Mouse (Mus musculus) ovary, postnatal 36 days (tissue): ENCODE results near the gene Ubap1.

ENCODE experiments used
- DNase-seq: peaks from one replicate; pipeline ENCODE4 v3.0.0; 2022; ENCODE audit warnings: low spot score, mixed read lengths

The Ubap1 gene

DNA sequence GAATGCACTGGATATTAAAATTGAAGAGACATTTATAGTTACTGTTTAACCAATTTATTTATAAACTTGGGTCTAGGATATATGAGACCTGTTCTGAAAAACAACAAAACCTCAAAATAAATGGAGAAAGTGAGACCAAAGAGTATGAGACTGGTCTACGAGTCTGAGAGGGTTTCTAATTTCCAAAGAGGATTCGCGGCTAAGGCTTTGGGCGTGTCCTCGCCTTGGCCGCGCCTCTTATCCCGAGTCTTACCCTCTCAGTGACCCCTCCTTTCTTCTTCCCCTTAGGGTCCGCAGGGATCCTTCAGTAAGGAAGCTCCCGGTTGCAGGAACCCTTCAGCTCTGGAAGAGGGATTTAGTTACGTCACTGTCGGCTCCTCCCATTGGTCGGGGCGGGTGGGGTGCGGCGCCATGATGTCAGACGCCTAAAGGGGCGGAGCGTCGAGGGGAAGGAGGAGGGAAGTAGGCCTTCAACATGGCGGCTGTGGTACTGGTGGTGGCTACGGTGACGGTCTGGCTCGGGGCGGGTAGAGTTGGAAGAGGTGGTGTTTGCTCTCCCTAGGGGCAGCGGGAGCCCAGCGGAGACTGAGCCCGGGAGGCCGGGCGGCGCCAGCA lies at the start of gene Ubap1:
TSS of gene Ubap1 (plus strand) at position 413 of the 615 bp plus-strand sequence.
- DNase-seq = peak; percentile 92

- DNase-seq = no peak
Observed at GRCm38 (mm10) chr4:41303671-41304070, 45.1 kb upstream of the Ubap1 start.

DNA sequence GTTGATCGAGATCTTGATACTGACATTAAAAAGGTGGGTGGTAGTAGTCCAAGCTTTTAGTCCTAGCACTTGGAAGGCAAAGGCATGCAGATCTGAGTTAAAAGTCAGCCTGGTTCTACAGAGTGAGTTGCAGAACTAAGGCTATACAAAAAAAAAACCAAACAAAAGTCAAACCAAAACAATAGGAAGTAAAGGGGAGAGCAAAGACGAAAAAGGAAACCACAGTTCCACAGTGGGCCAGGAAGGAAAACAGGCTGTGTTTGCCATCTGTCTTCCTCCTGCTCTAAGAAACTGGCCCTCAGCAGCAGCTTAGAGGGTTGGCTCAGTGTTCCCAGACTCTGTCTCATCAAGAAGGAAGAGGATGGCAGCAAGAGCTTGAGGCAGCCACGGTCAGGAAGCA lies 44.5 kb upstream of the Ubap1 start:
- DNase-seq = no peak

- no peak for DNase-seq
Observed at GRCm38 (mm10) chr4:41307406-41307805, 41.4 kb upstream of the Ubap1 start.

GRCm38 (mm10) chr4:41310567-41311563 lies 37.9 kb upstream of the Ubap1 start:
- DNase-seq = no peak

DNA sequence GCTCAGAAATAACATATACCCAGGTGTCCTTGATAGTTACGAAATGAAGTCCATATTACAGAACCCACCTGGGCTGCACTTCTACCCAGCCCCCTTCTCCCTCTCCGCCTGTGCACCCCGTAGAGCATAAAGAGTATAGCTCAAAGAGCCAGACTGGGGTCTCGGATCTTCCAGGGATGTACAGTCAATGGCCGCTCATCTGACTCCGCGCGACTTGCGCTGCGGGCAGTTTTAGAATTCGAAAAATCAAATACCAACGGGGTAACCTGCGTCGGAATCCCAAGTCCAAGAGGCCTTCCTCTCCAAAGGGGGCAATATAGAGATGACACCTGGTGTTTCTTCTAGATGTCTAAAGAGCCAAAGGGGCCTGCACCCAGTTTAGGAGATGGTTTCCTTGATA lies 35.1 kb upstream of the Ubap1 start:
- no peak for DNase-seq

GRCm38 (mm10) chr4:41314141-41315129 lies 34.4 kb upstream of the Ubap1 start, which contains the start of gene Dcaf12:
Gene Dcaf12, minus strand, starts transcription at chr4:41314889.
- peak; percentile 95 for DNase-seq

DNA sequence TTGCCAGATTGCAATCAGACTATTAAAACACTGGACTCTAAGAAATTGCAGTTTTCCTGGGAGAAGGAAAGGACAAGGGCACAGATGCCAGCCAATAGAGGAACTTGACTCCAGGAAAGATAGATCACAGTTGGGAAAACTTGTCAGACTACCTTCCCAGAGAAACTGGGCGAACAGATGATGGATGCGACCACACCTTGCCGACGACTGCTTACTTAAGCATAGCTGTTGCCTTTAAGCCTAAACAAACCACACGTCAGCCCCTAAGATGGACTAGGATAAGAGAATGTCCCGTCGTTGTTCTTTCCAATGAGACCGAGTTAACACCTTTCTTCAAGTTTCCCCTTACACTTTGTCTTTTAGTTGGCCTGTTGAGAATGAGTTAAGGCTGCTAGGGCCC lies 33.6 kb upstream of the Ubap1 start:
- DNase-seq = no peak

DNA sequence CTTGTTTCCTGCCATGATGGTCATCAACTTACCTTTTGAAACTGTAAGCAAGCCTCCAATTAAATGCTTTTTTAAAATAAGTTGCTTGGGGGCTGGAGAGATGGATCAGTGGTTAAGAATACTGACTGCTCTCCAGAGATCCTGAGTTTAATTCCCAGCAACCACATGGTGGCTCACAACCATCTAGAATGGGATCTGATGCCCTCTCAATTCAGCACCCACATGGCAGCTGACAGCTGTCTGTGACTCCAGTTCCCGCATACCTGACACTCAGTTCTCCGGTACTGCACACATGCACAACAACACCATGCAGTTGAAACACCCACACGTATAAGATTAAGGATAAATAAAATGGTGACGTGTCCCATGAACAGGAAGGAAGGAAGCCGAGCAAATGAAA lies 30.5 kb upstream of the Ubap1 start:
- DNase-seq = no peak

DNA sequence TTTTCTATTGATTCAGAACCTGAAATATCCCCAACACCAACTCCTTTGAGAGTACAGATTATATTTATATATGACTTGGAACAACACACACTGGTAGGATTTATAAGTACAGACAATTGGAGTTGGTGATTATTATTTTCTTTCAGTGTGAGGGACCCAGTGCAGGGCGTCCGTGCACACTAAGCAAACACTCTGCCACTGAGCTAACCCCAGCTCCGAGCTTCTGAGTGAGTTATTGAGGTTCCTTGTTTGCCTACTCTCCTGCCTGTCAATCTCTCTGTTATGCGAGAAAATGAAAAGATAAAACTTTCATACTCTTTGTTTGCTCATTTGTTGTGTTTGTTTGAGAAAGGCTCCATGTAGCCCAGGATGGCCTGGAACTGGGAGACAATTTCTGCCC lies 27.8 kb upstream of the Ubap1 start:
- DNase-seq = no peak

DNA sequence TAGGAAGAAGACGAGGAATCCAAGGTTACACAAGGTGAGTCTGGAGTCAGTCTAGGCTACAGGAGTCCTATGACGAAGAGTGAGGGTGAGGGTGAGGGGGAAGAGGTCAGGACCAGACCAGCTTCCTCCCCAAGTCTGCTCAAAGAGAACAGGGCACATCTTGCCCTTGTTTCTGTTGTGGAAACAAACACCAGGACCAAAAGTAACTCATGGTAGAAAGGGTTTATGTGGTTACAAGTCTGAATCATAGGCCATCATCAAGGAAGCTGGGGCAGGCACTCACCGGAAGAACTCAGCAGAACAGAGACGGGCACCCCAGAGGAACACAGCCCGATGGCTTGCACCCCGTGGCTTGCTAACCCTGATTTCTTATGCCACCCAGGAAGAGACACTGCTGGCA lies 21.9 kb upstream of the Ubap1 start:
- DNase-seq = no peak

DNA sequence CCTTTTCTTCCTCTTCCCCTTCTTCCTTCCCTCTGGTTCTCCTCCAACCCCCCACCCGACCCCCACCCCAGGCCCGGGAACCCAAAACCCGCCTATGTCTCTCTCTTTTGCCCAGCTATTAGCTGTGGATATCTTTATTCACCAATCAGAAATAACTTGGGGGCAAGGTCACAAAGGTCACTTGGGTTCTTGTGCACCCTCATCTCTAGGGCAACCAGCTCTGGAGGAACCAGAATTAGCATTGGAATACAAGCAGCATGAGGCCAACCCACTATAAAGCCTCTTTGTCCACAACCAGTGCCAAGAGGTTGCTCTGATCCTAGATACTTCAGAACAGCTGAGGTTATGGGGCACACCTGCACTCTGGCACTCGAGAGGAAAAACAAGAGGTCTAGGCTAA lies 19.3 kb upstream of the Ubap1 start:
- DNase-seq = no peak

DNA sequence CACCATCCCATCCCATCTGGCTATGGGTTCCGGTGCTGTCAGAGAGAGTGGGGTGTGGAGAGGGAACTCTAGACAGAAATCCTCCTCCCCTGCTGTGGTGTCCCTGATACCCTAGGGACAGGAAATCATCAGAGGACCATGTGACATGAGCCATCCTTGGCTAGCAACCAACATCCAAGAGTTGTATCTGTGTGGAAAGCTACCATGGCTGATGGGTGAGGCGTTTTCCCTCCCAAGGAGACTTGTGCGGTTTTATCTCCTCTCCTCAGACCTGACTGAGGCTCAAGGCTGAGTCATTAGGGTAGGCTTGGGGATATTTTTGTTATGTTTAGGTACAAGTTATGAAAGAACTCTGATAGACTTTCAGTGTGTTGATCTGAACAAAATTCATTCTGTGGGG lies 17.7 kb upstream of the Ubap1 start:
- DNase-seq = no peak

DNA sequence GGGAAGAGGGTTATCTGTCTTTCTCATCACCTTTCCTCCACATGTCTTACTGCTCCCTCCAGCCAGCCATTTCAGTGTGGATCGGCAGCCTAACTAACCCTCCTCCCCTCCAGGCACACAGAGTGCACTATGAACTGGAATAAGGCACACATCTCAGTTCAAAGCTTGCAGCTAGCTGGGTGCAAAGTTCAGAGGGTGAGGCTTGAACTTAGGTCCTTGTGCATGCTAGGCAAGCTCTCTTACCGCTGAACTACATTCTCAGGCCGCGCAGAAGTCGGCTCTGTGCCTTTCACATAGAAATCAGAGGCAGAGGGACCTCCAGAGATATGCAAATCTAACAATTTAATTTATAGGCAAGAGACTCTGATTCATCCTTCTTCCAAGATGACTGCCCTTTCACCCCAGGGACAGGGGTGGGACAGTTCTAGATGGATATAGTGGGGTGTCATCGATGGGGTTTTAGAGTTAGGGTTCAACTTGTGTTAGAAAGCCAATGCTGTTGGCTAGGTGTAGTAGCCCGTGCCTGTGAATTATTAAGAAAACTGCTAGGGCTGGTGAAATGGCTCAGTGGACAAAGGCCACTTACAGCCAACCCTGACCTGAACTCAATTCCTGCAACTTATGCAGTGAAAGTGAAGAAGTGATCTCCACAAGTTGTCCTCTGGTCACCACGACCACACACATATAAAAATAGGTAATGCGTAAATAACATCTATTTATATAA lies 16.9 kb upstream of the Ubap1 start:
- DNase-seq = no peak

GRCm38 (mm10) chr4:41336546-41336945 lies 12.2 kb upstream of the Ubap1 start:
- DNase-seq = no peak

- no peak for DNase-seq
Observed at GRCm38 (mm10) chr4:41340912-41341550, 7.8 kb upstream of the Ubap1 start.

DNA sequence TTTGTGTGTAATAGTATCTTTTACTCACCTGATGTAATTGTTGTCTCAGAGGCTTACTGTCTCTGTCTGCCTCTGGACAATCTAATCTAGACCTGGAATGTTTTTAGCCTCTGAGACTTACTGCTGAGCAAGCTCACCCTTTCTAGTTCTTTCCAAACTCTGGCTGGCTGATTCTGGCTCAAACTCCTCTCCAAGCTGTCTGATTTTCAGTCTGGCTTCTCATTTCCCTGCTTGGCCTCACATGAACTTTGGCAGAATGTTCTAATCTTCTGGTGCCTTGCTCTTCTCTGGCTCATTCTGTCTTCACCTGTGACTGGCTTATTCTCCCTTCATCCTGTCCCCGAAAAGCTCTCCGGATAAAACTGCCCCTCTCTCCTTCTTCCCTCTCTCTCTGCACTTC lies 2.8 kb upstream of the Ubap1 start:
- no peak for DNase-seq

GRCm38 (mm10) chr4:41347839-41348238 lies 957 bp upstream of the Ubap1 start:
- no peak for DNase-seq

DNA sequence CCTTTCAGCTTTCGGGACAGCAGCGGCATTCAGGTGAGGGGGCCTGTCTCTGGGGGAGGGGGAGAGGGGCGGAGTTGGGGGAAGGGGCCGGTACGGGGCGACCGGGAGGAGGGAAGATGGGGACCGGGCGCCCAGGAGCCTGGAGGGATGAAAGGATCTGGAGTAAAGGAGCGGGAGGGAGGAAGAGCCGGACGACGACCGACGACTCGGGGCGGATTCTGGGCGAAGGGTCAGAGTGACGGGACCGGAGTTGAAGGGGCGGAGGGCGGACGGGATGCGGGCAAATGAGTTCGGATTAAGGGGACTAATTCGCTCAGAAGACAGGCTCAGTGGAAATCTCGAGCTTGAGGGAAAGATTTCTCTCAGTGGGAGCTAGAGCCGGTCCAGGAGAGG lies 399 bp downstream of the Ubap1 start:
- DNase-seq = no peak

DNA sequence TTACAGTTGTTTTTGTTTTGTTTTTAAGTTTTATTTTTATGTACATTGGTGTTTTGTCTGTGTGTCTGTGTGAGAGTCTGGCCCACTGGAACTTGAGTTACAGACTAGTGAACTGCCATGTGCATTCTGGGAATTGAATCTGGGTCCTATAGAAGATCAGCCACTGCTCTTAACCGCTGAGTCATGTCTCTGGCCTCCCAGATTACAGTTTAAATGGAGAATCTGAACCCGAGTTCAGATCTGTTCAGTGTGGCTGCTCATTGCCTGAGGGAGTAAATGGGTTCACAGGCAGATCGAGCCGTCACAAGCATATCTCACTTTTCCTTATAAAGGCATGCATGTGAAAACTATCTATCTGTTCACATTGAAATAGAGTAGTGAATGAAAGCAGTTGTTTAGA lies 4.0 kb downstream of the Ubap1 start:
- no peak for DNase-seq

DNA sequence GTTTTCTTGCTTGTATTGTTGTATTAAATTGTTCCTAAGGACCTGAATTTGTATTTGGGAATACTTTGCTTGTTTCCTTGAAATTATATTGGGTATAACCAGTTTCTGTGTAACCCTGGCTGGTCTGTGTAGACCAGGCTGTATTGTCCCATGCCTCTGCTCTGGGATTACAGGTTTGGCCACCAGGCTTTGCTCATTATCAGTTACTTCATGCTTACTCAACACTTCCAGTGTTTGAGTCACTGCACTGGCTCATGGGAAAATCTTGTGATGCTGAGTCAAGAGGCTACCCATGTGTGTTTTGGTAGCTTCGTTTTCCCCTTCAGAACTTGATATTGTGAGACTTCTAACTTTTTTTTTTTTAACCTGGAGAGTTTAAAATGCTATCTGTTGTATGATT lies 4.5 kb downstream of the Ubap1 start:
- DNase-seq = no peak
